Mouse (Mus musculus) kidney, adult 2 months (tissue): ENCODE measurements at regions not wholly inside any gene's neighbourhood (a gene's known extent, or its start where the extent isn't known, plus 50 kb on each side); places are given as distances from the start of the nearest gene placed in this dataset.

Experiments
- DNase-seq: peaks from one replicate; pipeline ENCODE4 v3.0.0; 2021
- H3K27ac ChIP-seq: fragments of 200-500 bp; 2 replicates; pipeline ENCODE4 v1.5.1; 2012; ENCODE audit warnings: low read depth, low read length, control low read depth, inconsistent platforms; ENCODE audit not compliant: insufficient read depth
- H3K27me3 ChIP-seq: fragments of 200-500 bp; replicated peaks from 2 replicates; pipeline ENCODE4 v1.6.1; 2012; ENCODE audit warnings: mild to moderate bottlenecking, moderate library complexity, low read length, inconsistent platforms; ENCODE audit not compliant: control insufficient read depth, insufficient read depth
- H3K36me3 ChIP-seq: fragments of 200-500 bp; 2 replicates; pipeline ENCODE4 v1.6.1; 2012; ENCODE audit warnings: mild to moderate bottlenecking, moderate library complexity, low read length, inconsistent platforms; ENCODE audit not compliant: control insufficient read depth, insufficient read depth
- H3K4me1 ChIP-seq: fragments of 200-500 bp; 2 replicates; pipeline ENCODE4 v1.6.1; 2011; ENCODE audit warnings: low read length; ENCODE audit not compliant: control insufficient read depth, insufficient read depth
- H3K4me3 ChIP-seq: fragments of 200-500 bp; 2 replicates; pipeline ENCODE4 v1.5.1; 2011; ENCODE audit warnings: mild to moderate bottlenecking, low read depth, low read length, control low read depth; ENCODE audit not compliant: insufficient read depth
- CTCF ChIP-seq: fragments of 200-500 bp; conservative IDR thresholded peaks from 2 replicates; pipeline ENCODE4 v1.5.1; 2011; ENCODE audit warnings: low read depth, mild to moderate bottlenecking, control low read depth, low read length, moderate library complexity, mixed read lengths; ENCODE audit not compliant: insufficient read depth, insufficient read length
- POLR2A ChIP-seq: fragments of 200-500 bp; IDR thresholded peaks from one replicate; pipeline ENCODE4 v1.6.1; 2011; ENCODE audit warnings: low read depth, low read length, control low read depth
- WGBS: fragments of 180-500 bp; shearing (Covaris S2); methylation state at CpG from one replicate; pipeline ENCODE4 v1.1.7; 2018; 5-methylcytosine and 5-hydroxymethylcytosine counted together

DNA sequence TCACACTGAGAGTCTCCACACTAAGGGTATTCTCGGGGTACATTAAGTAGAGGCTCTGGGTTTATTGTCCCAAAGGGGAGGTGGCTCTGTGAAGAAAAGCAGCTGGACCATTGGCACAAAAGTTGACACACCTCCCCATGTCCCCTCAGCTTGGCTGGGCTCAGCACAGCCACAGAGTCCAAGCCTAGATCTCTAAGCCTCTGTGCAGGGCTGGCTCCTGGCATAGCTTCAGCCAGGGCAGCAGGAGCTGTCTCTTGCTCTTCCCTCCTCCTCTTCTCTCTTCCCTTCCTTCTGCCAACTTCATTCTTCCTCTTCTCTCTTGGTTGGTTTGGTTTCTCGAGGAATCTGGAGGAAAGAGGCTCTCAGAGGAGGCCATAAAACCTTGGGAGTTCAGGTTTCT lies 127.4 kb downstream of the 9530068E07Rik start:
- 46% methylated on average over 2 of the region's 2 CpGs for WGBS
- no peak for DNase-seq

DNA sequence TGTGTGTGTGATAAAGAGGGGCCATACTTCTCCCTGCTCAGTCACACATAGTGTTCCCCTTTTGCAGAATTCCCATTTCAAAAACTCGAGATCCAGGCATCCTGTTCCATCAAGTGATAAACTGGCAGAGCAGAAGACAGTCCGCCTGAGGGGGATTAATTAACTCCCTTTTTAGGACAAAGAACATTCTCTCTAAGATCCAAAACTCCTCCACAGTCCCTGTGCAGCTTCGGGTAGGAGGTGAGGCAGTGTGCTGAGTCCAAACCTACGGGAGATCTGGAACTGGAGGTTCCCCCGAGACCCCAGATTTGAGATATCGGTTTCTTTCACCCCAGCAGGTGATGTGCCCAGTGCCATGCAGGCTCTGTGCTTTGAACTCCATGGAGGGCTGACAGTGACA lies 129.2 kb downstream of the 9530068E07Rik start:
- Histone ChIP-seq H3K36me3 (no peaks in the 10 kb centered on the region), H3K4me1 (no peaks in the 10 kb centered on the region), H3K27me3 (no peaks in the 10 kb centered on the region), H3K27ac (no peak overlapping the region), H3K4me3 (no peak overlapping the region)
- WGBS: 56% methylated on average over 6 of the region's 6 CpGs
- TF ChIP-seq CTCF: no peak
- no peak for TF ChIP-seq POLR2A
- no peak for DNase-seq

More for the DNA sequence above, 127.4 kb downstream of the 9530068E07Rik start:
- no peak overlapping the region for H3K4me3 ChIP-seq
- no peaks in the 10 kb centered on the region for H3K27me3 ChIP-seq
- H3K27ac ChIP-seq: no peak overlapping the region
- TF ChIP-seq POLR2A (no peak), CTCF (no peak)
- H3K36me3 ChIP-seq: no peaks in the 10 kb centered on the region
- H3K4me1 ChIP-seq: no peaks in the 10 kb centered on the region

DNA sequence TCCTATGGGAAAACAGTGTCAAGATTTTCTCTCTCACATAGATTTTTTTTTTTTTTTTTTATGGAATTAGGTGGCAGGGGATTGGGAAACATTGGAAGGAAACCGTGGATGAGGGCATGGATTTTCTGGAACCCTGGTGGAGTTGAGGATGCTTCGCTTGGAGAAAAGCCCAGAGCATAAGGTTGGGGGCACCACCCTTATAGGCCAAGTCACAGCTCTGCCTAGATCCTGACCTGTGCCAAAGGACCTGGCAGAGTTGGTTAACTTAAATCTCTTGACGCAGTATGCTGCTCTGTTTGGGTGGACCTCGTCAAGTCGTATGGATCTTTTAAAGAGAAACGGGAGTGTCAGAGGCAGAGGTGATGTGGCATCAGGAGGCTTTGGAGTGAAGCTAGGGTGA lies 130.1 kb downstream of the 9530068E07Rik start:
- no peaks in the 10 kb centered on the region for H3K36me3 ChIP-seq
- TF ChIP-seq POLR2A (no peak), CTCF (no peak)
- H3K27ac ChIP-seq: no peak overlapping the region
- WGBS: 73% methylated on average over 6 of the region's 6 CpGs
- H3K4me1 ChIP-seq: no peaks in the 10 kb centered on the region
- no peak for DNase-seq
- H3K4me3 ChIP-seq: no peak overlapping the region
- H3K27me3 ChIP-seq: no peaks in the 10 kb centered on the region

DNA sequence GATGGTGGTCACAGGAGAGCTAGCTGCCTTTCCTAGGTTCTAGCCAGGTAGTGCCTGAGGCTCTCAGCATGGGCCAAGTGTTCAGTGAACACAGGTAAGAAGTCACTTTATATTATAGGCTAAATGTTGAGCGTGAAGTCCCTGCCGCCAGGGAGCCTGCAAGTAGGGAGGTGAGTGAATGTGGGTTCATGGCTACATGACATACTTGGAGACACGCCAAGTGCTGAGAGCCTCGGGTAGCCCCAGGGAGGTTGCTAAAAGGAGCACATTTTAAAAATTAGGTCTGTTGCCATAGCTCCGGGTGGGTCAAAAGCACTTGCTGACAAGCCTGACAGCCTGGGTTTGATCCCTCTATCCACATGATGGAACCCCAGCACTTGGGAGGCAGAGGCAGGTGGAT lies 137.2 kb downstream of the 9530068E07Rik start:
- no peak for DNase-seq
- Histone ChIP-seq H3K27me3 (no peaks in the 10 kb centered on the region), H3K36me3 (no peaks in the 10 kb centered on the region), H3K4me1 (no peaks in the 10 kb centered on the region), H3K27ac (no peak overlapping the region), H3K4me3 (no peak overlapping the region)
- TF ChIP-seq CTCF: no peak
- no peak for TF ChIP-seq POLR2A
- 61% methylated on average over 5 of the region's 5 CpGs for WGBS

DNA sequence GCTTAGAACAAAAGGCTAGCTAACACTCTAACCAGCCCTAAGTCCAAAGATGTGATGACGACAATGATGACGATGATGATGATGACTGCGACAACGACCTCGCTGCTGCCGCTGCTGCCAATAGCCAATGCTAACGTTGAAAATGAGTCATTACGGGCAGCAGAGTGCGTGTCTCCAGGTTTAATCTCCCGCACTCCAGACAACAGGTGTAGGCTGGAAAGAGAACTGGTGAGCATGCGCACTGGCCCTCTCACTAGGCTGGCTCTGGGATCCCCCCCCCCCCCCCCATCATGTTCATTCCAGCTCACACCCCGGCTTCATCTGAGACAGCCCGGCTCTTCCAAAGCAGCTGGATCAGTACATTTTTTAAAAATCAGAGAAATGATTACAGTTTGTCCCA lies 138.4 kb downstream of the 9530068E07Rik start:
- H3K27ac ChIP-seq: no peak overlapping the region
- no peak overlapping the region for H3K4me3 ChIP-seq
- no peaks in the 10 kb centered on the region for H3K4me1 ChIP-seq
- H3K36me3 ChIP-seq: no peaks in the 10 kb centered on the region
- 58% methylated on average over 13 of the region's 13 CpGs for WGBS
- no peaks in the 10 kb centered on the region for H3K27me3 ChIP-seq
- no peak for DNase-seq
- TF ChIP-seq CTCF (no peak), POLR2A (no peak)

DNA sequence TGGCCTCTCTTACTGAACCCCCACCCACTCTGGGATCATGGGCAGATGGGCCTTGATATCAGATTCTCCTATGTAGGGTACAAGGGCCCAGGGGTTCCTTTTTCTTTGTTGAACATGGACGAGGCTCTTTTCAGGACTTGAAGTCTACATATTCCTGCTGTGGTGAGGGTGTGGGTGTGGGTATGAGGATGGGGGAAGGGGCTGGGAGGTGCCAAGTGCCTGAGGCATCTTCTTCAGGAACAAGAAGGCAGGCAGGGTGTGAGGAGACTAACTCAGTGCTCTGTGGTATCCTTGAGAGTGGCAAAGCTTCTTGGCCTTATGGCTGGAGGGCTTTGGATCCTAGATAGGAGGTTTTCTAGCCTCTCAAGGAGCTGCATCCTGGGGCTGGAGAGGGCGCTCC lies 140.0 kb downstream of the 9530068E07Rik start:
- H3K36me3 ChIP-seq: no peaks in the 10 kb centered on the region
- no peak for TF ChIP-seq POLR2A
- no peak for TF ChIP-seq CTCF
- WGBS: 67% methylated on average over 2 of the region's 2 CpGs
- H3K27me3 ChIP-seq: no peaks in the 10 kb centered on the region
- no peak for DNase-seq
- H3K4me1 ChIP-seq: no peaks in the 10 kb centered on the region
- no peak overlapping the region for H3K27ac ChIP-seq
- no peak overlapping the region for H3K4me3 ChIP-seq

DNA sequence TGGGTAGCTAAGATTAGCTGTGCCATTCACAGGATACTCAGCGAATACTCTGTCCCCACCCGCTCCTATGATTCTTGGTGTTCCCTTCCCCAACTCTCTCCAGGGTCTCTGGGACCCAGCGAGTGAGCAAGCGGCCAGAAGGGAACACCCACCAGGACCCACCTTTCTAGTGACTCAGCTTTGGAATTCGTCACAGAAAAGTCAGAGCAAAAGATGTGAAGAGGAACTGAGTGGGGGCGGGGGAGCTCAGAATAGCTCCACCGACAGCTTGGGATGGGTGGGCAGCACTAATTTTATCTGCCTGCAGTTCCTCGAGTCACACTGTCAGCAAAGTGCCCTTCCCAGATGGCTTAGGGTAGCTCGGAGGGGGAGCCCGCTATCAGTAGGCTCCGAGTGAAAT lies 140.6 kb downstream of the 9530068E07Rik start:
- no peaks in the 10 kb centered on the region for H3K36me3 ChIP-seq
- no peak overlapping the region for H3K4me3 ChIP-seq
- DNase-seq: no peak
- TF ChIP-seq POLR2A: no peak
- no peak for TF ChIP-seq CTCF
- no peak overlapping the region for H3K27ac ChIP-seq
- no peaks in the 10 kb centered on the region for H3K4me1 ChIP-seq
- H3K27me3 ChIP-seq: no peaks in the 10 kb centered on the region
- 67% methylated on average over 11 of the region's 11 CpGs for WGBS
